Mouse (Mus musculus) cerebellum, adult 9-10 months (tissue): Measurements from ENCODE around the gene Scamp4.

ENCODE experiments used
- DNase-seq: peaks from one replicate; pipeline ENCODE4 v3.0.0; 2022

The Scamp4 gene

GRCm38 (mm10) chr10:80655406-80656129 is 52.9 kb downstream of the Scamp4 start:
- DNase-seq: peak; percentile 68

- DNase-seq: peak; percentile 98
These were observed 53.6 kb downstream of the Scamp4 start for GRCm38 (mm10) chr10:80656130-80656862.

- peak; percentile 74 for DNase-seq
These were observed 54.4 kb downstream of the Scamp4 start, which contains the start of gene Btbd2 for GRCm38 (mm10) chr10:80656863-80657623. Gene Btbd2 (minus strand): TSS chr10:80657071.

GRCm38 (mm10) chr10:80658194-80658840 is 55.6 kb downstream of the Scamp4 start:
- peak; percentile 54 for DNase-seq

- DNase-seq: no peak
These were observed 56.1 kb downstream of the Scamp4 start for GRCm38 (mm10) chr10:80658841-80659202.

GRCm38 (mm10) chr10:80659213-80659612 is 56.5 kb downstream of the Scamp4 start:
- DNase-seq: peak; percentile 87

- DNase-seq: no peak
These were observed 58.5 kb downstream of the Scamp4 start for GRCm38 (mm10) chr10:80661149-80661548.

- DNase-seq: no peak
These were observed 61.0 kb downstream of the Scamp4 start for GRCm38 (mm10) chr10:80663485-80664196.

- DNase-seq: peak; percentile 81
These were observed 61.7 kb downstream of the Scamp4 start for GRCm38 (mm10) chr10:80664197-80665015.

GRCm38 (mm10) chr10:80665016-80665380 is 62.3 kb downstream of the Scamp4 start:
- DNase-seq: no peak
